Mouse (Mus musculus) limb, embryonic 15.5 days (tissue): ENCODE measurements around the gene 4931428F04Rik. TPM values are rescaled to one million over a fixed set of nuclear protein-coding genes. Genes with fewer than 3 reads are reported as not detected.
A peak's percentile ranks its signal among the peaks of the same experiment; 100 is the strongest.

Experiments
- ATAC-seq: fragments of 200-750 bp; cut with Nextera tagmentation; 2 replicates; pipeline ENCODE4 v1.8.0; 2017; ENCODE audit warnings: low read depth, moderate TSS enrichment; ENCODE audit not compliant: insufficient number of reproducible peaks, low FRiP score, low TSS enrichment
- H3K27ac ChIP-seq: fragments of 300-500 bp; sonication (generic); 2 replicates; pipeline ENCODE4 v1.5.1; 2015; ENCODE audit warnings: moderate library complexity, mild to moderate bottlenecking, inconsistent platforms
- H3K27me3 ChIP-seq: fragments of 300-500 bp; sonication (generic); 2 replicates; pipeline ENCODE4 v1.6.1; 2015; ENCODE audit warnings: inconsistent platforms
- H3K36me3 ChIP-seq: fragments of 300-500 bp; sonication (generic); 2 replicates; pipeline ENCODE4 v1.6.1; 2015; ENCODE audit warnings: inconsistent platforms
- H3K4me1 ChIP-seq: fragments of 300-500 bp; sonication (generic); 2 replicates; pipeline ENCODE4 v1.6.1; 2015; ENCODE audit warnings: inconsistent platforms
- H3K4me2 ChIP-seq: fragments of 300-500 bp; sonication (generic); 2 replicates; pipeline ENCODE4 v1.6.1; 2015; ENCODE audit warnings: mild to moderate bottlenecking, inconsistent platforms
- H3K4me3 ChIP-seq: fragments of 300-500 bp; sonication (generic); 2 replicates; pipeline ENCODE4 v1.5.1; 2015; ENCODE audit warnings: mild to moderate bottlenecking, inconsistent platforms
- H3K9ac ChIP-seq: fragments of 300-500 bp; sonication (generic); 2 replicates; pipeline ENCODE4 v1.6.1; 2015; ENCODE audit warnings: inconsistent platforms
- H3K9me3 ChIP-seq: fragments of 300-500 bp; sonication (generic); 2 replicates; pipeline ENCODE4 v1.6.1; 2016; ENCODE audit warnings: inconsistent platforms
- WGBS: fragments of 180-500 bp; shearing (Covaris S2); methylation state at CpG from one replicate; pipeline ENCODE4 v1.1.7; 2015; 5-methylcytosine and 5-hydroxymethylcytosine counted together
- polyA plus RNA-seq: library from polyadenylated mRNA; unstranded; fragments of >200 nt; fragmentation: Nextera tagmentation; extraction: Ambion mirVana; gene quantifications from 2 replicates; pipeline ENCODE4 v1.2.1, GENCODE M21; 2015

The 4931428F04Rik gene
- polyA plus RNA-seq, 1 experiment from 2014 or later: 11.1 TPM

DNA sequence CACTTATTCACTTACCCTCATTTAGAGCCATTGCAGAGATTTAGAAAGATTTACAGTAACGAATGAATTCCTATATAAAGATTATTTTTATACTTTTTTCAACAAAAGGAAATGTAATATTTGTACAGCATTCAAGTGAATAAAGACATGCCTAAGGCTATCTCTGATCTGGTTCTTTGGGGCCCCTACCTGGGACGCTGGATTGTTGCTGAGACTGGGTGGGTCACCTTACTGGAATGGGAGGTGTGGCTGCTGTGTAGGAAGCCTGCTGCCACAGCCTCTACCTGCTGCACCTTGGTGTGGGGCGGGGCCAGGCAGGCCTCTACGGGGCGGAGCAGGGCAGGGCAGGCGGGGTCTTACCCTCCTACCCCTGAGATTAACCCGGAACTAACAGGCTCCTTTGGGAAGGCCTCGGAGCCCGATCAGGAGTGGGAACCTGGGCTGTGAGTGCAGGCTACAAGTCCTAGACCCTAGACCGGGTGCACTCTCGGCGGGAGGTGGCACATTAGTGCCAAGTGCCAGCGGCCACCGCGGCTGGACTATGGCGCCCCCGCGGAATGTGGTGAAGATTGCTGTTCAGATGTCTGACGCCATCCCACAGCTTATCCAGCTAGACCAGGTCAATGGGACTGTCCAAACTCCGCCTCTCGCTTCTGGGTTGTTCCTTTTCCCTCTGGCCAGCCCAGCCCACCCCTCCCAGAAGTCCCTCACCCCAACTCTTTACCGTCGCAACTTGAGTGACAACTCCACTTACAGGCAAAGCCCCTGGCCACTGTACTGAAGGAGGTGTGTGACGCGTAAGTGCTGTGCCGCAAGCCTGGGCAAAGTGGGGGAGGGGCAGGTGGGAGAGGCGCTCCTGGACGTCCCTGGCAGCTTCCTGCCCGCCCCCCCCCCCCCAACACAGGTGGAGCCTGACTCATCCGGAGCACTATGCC is 15.8 kb upstream of the 4931428F04Rik start, which contains the start of gene Elmo3:
Gene Elmo3 (plus strand): TSS at position 391 of the 935 bp plus-strand sequence.
- WGBS: 6% methylated on average over 27 of the region's 30 CpGs
- no peaks in the 10 kb centered on the region for H3K9me3 ChIP-seq
- H3K4me2 ChIP-seq: peak within 1 kb of the TSS; percentile 75
- H3K4me1 ChIP-seq: peaks cover 28% of the 10 kb centered on the region
- H3K27ac ChIP-seq: peak within 1 kb of the TSS; percentile 83
- peak within 1 kb of the TSS; percentile 42 for H3K9ac ChIP-seq
- H3K36me3 ChIP-seq: peaks cover 66% of the 10 kb centered on the region
- H3K27me3 ChIP-seq: no peaks in the 10 kb centered on the region
- peak within 1 kb of the TSS; percentile 38 for H3K4me3 ChIP-seq
- peak; percentile 64 for ATAC-seq

DNA sequence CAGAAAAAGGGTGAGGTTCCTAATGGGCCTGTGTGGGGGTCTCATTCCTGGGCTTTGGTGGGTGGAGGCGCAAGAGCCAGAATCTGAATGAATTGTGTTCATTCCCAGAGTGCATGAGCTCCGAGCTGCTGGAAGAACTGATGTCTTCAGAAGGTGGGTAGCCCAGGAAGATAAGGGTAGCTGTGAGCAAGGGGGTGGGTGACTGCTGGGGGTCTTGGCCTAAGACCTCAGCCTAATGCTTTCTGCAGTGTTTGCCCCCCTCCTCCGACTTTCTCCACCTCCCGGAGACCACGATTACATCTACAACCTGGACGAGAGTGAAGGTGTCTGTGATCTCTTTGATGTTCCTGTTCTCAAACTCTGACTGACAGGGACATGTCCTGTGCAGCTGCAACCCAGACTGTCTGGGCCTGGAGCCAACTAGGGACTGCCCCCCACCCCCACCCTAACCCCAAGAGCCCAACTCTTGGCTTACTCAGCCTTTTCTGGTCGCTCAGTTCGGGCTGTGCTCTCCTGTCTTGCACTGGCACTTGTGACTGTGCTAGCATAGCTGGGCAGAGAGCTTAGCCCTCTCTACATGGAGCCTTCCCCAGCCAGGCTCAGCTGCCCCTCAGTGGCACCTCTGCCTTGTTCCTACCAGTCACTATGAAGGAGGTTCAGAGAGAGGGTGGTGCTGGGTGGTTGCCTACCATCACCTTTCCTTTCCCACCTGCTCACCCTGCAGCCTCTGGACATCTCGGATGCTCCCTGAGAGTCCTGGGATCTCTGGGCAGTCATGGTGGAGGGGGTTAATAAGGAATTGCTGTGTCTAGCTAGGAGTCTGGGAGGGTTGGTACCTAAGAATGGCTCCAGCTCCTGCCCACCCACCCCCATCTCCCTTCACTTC is 14.9 kb upstream of the 4931428F04Rik start:
- Histone ChIP-seq H3K9me3 (no peaks in the 10 kb centered on the region), H3K4me1 (peaks cover 33% of the 10 kb centered on the region), H3K27me3 (no peaks in the 10 kb centered on the region), H3K4me2 (no peak overlapping the region), H3K27ac (peak overlapping the region; percentile 66), H3K9ac (no peak overlapping the region), H3K36me3 (peaks cover 68% of the 10 kb centered on the region), H3K4me3 (no peak overlapping the region)
- 48% methylated on average over 9 of the region's 9 CpGs for WGBS
- ATAC-seq: no peak

DNA sequence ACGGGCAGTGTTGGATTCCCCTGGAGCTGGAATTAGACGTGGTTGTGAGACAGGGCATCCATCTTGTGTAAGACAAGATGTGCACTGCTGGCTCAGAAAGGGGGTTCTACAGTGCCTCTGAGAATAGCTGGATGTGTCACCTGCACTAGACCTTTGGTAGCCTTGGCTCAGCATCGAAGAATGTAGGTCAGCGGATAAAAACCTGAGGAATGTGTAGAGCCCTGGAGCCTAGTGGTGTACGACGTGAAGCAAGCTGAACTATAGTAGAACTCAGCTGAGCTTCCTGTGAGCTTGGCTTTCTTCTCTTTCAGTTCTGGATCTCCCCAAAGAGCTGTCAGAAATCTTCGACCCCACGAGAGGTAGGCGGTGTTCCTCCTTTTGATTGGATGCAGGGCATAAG is 14.2 kb upstream of the 4931428F04Rik start:
- WGBS: 74% methylated on average over 9 of the region's 9 CpGs
- ATAC-seq: no peak
- Histone ChIP-seq H3K36me3 (peaks cover 62% of the 10 kb centered on the region), H3K4me3 (no peak overlapping the region), H3K27ac (peak overlapping the region; percentile 66), H3K9me3 (no peaks in the 10 kb centered on the region), H3K27me3 (no peaks in the 10 kb centered on the region), H3K4me1 (peaks cover 35% of the 10 kb centered on the region), H3K4me2 (no peak overlapping the region), H3K9ac (no peak overlapping the region)

DNA sequence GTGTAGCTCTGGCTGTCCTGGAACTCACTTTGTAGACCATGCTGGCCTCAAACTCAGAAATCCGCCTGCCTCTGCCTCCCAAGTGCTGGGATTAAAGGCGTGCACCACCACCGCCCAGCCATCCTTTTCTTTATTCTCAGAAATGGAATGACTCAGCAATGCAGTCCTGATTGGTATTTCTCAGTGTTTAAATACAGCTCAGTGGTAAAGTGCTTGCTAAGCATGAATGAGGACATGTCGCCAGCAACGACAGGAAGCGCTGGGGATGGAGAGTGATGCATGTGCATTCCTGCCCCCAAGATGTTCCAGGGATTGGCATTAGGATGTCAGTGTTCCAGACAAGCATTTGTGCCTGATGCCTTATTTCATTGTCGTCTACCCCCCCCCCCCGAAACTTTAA is 13.7 kb upstream of the 4931428F04Rik start:
- no peak overlapping the region for H3K27ac ChIP-seq
- H3K4me3 ChIP-seq: no peak overlapping the region
- no peak overlapping the region for H3K4me2 ChIP-seq
- no peaks in the 10 kb centered on the region for H3K27me3 ChIP-seq
- no peak overlapping the region for H3K9ac ChIP-seq
- 83% methylated on average over 8 of the region's 8 CpGs for WGBS
- H3K4me1 ChIP-seq: peaks cover 40% of the 10 kb centered on the region
- H3K36me3 ChIP-seq: peaks cover 57% of the 10 kb centered on the region
- ATAC-seq: no peak
- no peaks in the 10 kb centered on the region for H3K9me3 ChIP-seq

DNA sequence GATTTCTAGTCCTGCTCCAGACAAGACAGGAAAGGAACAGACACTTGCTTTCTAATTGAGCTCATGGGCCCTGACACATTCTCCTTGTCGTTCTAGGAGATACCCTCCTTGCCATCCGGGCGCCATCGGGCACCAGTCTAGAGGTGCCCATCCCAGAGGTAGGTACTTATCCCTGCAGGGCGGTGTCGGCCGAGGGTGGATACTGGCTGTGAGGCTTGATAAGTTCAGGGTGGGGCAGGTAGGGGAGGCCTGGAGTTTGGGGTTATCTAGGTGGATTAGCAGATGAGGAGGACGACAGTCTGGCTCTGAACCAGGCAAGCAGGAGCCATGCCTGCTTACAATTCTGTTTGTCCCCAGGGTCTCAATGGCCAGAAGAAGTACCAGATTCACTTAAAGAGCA is 10.3 kb upstream of the 4931428F04Rik start:
- Histone ChIP-seq H3K4me3 (no peak overlapping the region), H3K4me1 (peaks cover 35% of the 10 kb centered on the region), H3K36me3 (peaks cover 44% of the 10 kb centered on the region), H3K4me2 (no peak overlapping the region), H3K27ac (no peak overlapping the region), H3K9me3 (no peaks in the 10 kb centered on the region), H3K27me3 (no peaks in the 10 kb centered on the region), H3K9ac (no peak overlapping the region)
- 94% methylated on average over 8 of the region's 8 CpGs for WGBS
- no peak for ATAC-seq

DNA sequence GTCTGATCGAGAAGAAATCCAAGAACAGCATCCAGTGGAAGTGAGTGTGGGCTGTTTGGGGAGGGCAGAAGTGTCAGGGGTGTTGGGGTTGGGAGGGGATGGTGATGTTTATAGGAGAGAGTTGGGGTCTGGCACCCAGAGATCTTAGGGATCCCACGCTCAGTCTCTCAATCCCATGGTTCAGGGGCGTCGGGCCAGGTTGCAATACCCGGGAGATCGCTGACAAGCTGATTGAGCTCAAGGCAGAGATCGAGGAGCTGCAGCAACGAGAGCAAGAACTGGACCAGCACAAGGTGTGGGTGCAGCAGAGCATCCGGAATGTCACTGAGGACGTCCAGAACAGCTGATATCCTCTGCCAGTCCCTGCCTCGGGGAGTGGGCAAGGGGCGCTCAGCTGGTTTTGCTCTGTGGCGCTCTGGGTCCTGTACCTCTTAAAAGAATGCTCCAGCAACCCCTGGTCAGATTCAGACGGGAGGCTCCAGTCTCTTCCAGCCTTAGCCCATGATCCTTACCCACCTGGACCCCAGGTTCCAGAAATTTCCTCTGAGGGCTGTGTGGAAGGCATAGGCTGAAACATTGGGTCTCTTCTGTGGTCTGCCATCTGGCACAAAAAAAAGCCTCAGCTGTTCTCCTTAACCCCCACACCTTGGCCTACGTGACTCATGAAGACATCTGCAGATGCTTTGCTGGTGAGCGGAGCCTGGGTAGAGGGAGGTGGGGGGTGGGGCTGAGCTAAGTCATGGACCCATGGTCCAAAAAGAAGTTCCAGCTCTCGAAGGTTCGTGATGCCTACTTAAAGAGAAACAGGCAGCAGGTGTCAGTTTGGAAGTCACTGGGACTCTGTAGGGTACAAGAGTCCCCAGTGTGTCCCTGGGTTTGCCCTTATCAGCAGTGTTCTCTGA is 8.9 kb upstream of the 4931428F04Rik start:
- Histone ChIP-seq H3K4me1 (peaks cover 23% of the 10 kb centered on the region), H3K27ac (0 out of 2 replicates have a peak overlapping the region, but pooled peaks have one; percentile 77)
- WGBS: 56% methylated on average over 18 of the region's 18 CpGs

DNA sequence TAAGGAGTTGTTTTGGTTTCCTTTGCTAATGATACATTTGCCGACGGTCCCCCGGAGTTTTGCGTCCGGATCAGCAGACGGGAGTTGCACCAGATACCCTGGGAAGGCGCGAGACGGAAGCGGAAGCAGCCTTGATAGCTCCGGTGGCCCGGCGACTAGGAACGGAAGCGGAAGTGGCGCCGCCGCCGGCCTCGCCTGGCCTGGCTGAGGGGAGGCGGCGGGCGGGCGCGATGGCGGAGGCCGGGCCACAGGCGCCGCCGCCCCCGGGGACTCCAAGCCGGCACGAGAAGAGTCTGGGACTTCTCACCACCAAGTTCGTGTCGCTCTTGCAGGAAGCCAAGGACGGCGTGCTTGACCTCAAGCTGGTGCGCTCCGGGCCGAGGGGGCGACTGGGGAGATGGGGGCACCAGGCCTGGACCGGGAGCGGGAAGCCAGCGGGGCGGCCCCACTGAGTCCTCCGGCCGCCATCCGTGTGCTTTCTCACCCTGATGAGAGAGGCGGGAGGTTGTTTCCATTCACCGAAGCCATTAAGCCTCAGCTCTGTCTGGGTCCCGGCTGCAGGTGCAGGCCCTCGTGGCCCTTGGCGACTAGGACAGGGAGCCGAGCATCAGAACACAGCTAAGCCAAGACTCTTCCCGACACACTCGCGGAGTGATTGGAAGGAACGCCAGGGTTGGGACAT is 8.0 kb upstream of the 4931428F04Rik start, which contains the start of gene E2f4:
Gene E2f4 (plus strand): TSS at position 153 of the 682 bp plus-strand sequence.
- H3K36me3 ChIP-seq: peaks cover 29% of the 10 kb centered on the region
- peaks cover 23% of the 10 kb centered on the region for H3K4me1 ChIP-seq
- peak within 1 kb of the TSS; percentile 96 for H3K4me3 ChIP-seq
- peak within 1 kb of the TSS; percentile 84 for H3K4me2 ChIP-seq
- ATAC-seq: peak; percentile 71
- H3K9ac ChIP-seq: peak within 1 kb of the TSS; percentile 95
- H3K27ac ChIP-seq: peak within 1 kb of the TSS; percentile 77
- peaks cover 8% of the 10 kb centered on the region; the same call in 1 of the 2 replicates for H3K27me3 ChIP-seq
- under 1% methylated on average over 57 of the region's 58 CpGs for WGBS
- H3K9me3 ChIP-seq: no peaks in the 10 kb centered on the region

More for the DNA sequence above, 8.9 kb upstream of the 4931428F04Rik start:
- Histone ChIP-seq H3K9ac (peak overlapping the region; percentile 95), H3K4me3 (peak overlapping the region; percentile 96), H3K9me3 (no peaks in the 10 kb centered on the region), H3K36me3 (peaks cover 37% of the 10 kb centered on the region), H3K27me3 (no peaks in the 10 kb centered on the region), H3K4me2 (peak overlapping the region; percentile 84)
- ATAC-seq: no peak

DNA sequence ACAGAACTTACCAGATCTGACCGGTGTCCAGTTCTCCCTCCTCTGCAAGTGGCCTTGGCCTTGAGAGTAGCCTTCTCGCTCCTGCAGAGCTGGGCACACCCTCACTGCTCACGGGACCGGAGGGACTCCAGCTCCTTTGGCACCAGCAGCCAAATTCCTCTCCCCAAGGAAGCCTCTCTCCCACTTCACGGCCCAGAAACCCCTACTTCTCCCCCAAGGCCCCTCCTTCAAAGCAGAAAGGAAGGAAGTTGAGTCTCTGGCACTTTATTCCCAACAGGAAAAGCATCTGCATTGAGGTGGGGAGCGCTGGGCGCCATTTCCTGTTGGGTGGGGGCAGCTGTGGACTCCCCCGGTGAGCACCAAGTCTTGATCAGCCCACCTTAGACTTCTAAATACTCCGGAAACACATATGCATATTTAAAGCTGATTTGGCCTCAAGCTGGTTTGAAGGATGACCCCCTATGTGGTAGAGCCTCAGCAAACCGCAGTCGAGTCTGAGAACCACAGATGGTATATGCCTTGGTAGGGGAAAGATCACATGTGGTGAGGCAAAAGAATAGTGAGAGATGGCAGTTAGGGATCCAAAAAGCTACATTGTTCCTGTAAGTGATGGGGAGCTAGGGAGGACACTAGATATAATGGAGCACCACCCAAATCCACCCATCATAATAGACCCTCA is 6.4 kb upstream of the 4931428F04Rik start, which contains the start of gene Exoc3l:
Gene Exoc3l (minus strand): TSS at position 207 of the 679 bp plus-strand sequence.
- no peak for ATAC-seq
- Histone ChIP-seq H3K9me3 (no peaks in the 10 kb centered on the region), H3K27ac (no peak within 1 kb of the TSS), H3K9ac (no peak within 1 kb of the TSS), H3K4me1 (peaks cover 23% of the 10 kb centered on the region), H3K36me3 (peaks cover 16% of the 10 kb centered on the region), H3K4me2 (peak within 1 kb of the TSS; percentile 84), H3K27me3 (peaks cover 8% of the 10 kb centered on the region; the same call in 1 of the 2 replicates), H3K4me3 (peak within 1 kb of the TSS; percentile 96; the same call in 1 of the 2 replicates)
- WGBS: 58% methylated on average over 11 of the region's 11 CpGs

DNA sequence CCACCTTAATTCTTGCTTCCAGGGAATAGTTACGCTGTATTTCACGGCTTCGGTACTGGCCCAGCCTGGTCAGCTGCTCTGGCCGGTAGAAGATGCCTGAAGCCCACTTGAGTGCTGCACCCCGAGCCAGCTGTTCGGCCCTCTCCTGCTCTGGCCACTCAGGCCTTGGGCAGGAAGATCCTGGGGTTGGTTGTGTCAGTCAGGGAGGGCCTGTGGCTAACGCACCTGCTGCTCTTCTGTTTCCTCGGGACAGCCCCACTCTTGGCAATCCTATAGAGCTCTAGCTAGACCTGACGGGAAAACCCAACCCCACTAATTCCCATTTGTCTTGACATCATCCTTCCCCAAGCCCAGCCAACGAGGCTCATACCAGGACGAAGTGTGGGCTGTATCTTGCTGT is 5.6 kb upstream of the 4931428F04Rik start:
- no peak overlapping the region for H3K4me3 ChIP-seq
- H3K27ac ChIP-seq: no peak overlapping the region
- ATAC-seq: no peak
- peaks cover 8% of the 10 kb centered on the region for H3K36me3 ChIP-seq
- peaks cover 14% of the 10 kb centered on the region for H3K27me3 ChIP-seq
- H3K4me1 ChIP-seq: peaks cover 29% of the 10 kb centered on the region
- 65% methylated on average over 11 of the region's 11 CpGs for WGBS
- no peak overlapping the region for H3K9ac ChIP-seq
- no peak overlapping the region for H3K4me2 ChIP-seq
- H3K9me3 ChIP-seq: no peaks in the 10 kb centered on the region

DNA sequence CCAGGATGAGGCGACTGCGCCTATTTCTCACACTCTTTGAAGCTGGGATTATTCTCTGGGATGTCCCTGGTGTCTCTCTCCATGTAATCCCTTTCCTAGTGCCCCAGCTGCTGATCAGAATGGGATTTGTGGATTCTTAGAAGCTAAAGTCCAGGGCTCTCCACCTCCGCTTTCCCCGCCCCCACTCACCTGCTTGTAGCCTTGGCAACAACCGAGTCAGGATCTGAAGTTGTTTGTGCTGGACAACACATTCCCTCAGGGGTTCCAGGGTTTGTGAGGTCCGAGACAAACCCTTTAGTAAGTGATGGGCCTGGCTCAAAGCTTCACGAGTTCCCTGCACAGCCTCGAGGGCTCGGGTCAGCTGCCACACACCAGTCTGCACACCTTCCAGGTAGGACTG is 5.1 kb upstream of the 4931428F04Rik start:
- H3K4me3 ChIP-seq: no peak overlapping the region

More for the DNA sequence above, 5.1 kb upstream of the 4931428F04Rik start:
- peaks cover 19% of the 10 kb centered on the region for H3K27me3 ChIP-seq
- no peak overlapping the region for H3K9ac ChIP-seq
- peaks cover 3% of the 10 kb centered on the region for H3K36me3 ChIP-seq
- H3K4me2 ChIP-seq: no peak overlapping the region
- peaks cover 30% of the 10 kb centered on the region for H3K4me1 ChIP-seq
- whole genome bisulfite sequencing: 72% methylated on average over 9 of the region's 9 CpGs
- no peak for ATAC-seq
- no peak overlapping the region for H3K27ac ChIP-seq
- H3K9me3 ChIP-seq: no peaks in the 10 kb centered on the region
